Mouse (Mus musculus): ENCODE results near the gene Wdr54. TPM values are rescaled to one million over a fixed set of nuclear protein-coding genes. Genes with fewer than 3 reads are reported as not detected.
A peak's percentile ranks its signal among the peaks of the same experiment; 100 is the strongest.

The Wdr54 gene
- polyA plus RNA-seq, 1 experiment from 2014 or later = 1.0 TPM

DNA sequence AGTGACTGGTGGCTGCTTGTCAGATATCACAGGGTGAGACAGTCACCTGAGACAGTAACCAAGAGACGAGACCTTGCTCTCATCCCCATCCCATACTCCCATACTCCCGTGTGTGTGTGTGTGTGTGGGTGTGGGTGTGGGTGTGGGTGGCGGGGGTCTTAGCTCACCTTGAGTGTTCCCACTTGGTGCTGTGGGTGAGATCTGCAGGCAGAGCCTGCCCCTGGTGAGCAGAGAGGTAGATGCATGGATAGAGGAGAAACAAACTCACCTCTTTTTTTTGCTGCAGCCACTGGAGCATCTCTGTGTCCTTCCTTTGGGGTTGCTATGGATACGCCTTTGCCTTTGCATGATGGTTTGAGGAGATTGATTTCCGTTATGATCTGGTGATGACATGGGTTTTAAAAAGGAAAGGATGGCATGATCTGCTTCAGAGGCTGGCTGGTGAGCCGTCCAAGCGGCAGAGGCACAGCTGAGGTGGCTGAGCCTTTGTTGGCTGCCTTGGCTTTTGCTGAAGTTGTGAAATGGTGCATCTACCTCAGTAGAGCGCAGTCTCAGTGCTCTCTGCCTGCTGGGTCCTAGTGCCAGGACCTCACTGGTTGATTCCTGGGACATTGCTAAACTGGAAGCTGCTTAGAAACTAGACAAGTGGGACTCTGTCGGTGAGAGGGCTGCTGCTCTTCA lies 16.2 kb upstream of the Wdr54 start:
- Histone ChIP-seq H3K4me1 (replicated peaks; ENCODE audit: control insufficient read depth, insufficient read depth, low read length) (no peaks in the 10 kb centered on the region; the same call in 1 of the 2 replicates), H3K27me3 (replicated peaks; ENCODE audit: control insufficient read depth, insufficient read depth, low read length) (no peaks in the 10 kb centered on the region), H3K36me3 (ENCODE audit: control insufficient read depth, insufficient read depth) (no peaks in the 10 kb centered on the region), H3K4me2 (replicated peaks; ENCODE audit: low read depth) (no peak overlapping the region), H3K4me3 (ENCODE audit: low read depth, low read length) (no peak overlapping the region), H3K9ac (ENCODE audit: low read depth, low read length) (no peak overlapping the region), H3K9me3 (ENCODE audit: control insufficient read depth) (no peaks in the 10 kb centered on the region), H3K27ac (ENCODE audit: low read depth, low read length) (no peak overlapping the region)
- TF ChIP-seq CTCF (IDR thresholded peaks at IDR 0.05; ENCODE audit: low read depth) = no peak
- no peak for ATAC-seq
- 81% methylated on average over 9 of the region's 9 CpGs for WGBS

- no peak for ATAC-seq
- H3K4me1 ChIP-seq (replicated peaks; ENCODE audit: control insufficient read depth, insufficient read depth, low read length) = no peaks in the 10 kb centered on the region; the same call in 1 of the 2 replicates
These were observed 14.9 kb upstream of the Wdr54 start for GRCm38 (mm10) chr6:83171063-83171462.

GRCm38 (mm10) chr6:83169872-83170271 lies 13.7 kb upstream of the Wdr54 start:
- ATAC-seq = no peak; the same call in 1 of the 2 replicates
- no peaks in the 10 kb centered on the region for H3K27me3 ChIP-seq (replicated peaks; ENCODE audit: control insufficient read depth, insufficient read depth, low read length)
- H3K9ac ChIP-seq (ENCODE audit: low read depth, low read length) = no peak overlapping the region
- TF ChIP-seq CTCF (IDR thresholded peaks at IDR 0.05; ENCODE audit: low read depth) = no peak
- no peaks in the 10 kb centered on the region; the same call in 1 of the 2 replicates for H3K4me1 ChIP-seq (replicated peaks; ENCODE audit: control insufficient read depth, insufficient read depth, low read length)
- no peak overlapping the region for H3K4me3 ChIP-seq (ENCODE audit: low read depth, low read length)
- H3K4me2 ChIP-seq (replicated peaks; ENCODE audit: low read depth) = no peak overlapping the region
- H3K36me3 ChIP-seq (ENCODE audit: control insufficient read depth, insufficient read depth) = no peaks in the 10 kb centered on the region
- no peaks in the 10 kb centered on the region for H3K9me3 ChIP-seq (ENCODE audit: control insufficient read depth)
- H3K27ac ChIP-seq (ENCODE audit: low read depth, low read length) = peak overlapping the region; percentile 41
- 55% methylated on average over 5 of the region's 5 CpGs for WGBS

More at GRCm38 (mm10) chr6:83171063-83171462, 14.9 kb upstream of the Wdr54 start:
- Histone ChIP-seq H3K9me3 (ENCODE audit: control insufficient read depth) (no peaks in the 10 kb centered on the region), H3K4me2 (replicated peaks; ENCODE audit: low read depth) (no peak overlapping the region), H3K36me3 (ENCODE audit: control insufficient read depth, insufficient read depth) (no peaks in the 10 kb centered on the region), H3K27me3 (replicated peaks; ENCODE audit: control insufficient read depth, insufficient read depth, low read length) (no peaks in the 10 kb centered on the region), H3K4me3 (ENCODE audit: low read depth, low read length) (no peak overlapping the region), H3K27ac (ENCODE audit: low read depth, low read length) (no peak overlapping the region), H3K9ac (ENCODE audit: low read depth, low read length) (no peak overlapping the region)
- 78% methylated on average over 5 of the region's 5 CpGs for WGBS
- TF ChIP-seq CTCF (IDR thresholded peaks at IDR 0.05; ENCODE audit: low read depth) = no peak

- no peaks in the 10 kb centered on the region for H3K36me3 ChIP-seq (ENCODE audit: control insufficient read depth, insufficient read depth)
- no peak for ATAC-seq
- under 1% methylated on average over 12 of the region's 12 CpGs for WGBS
- H3K27ac ChIP-seq (ENCODE audit: low read depth, low read length) = peak overlapping the region; percentile 67; the same call in 1 of the 2 replicates
- peak overlapping the region; percentile 69 for H3K4me3 ChIP-seq (ENCODE audit: low read depth, low read length)
- no peaks in the 10 kb centered on the region for H3K9me3 ChIP-seq (ENCODE audit: control insufficient read depth)
- H3K4me2 ChIP-seq (replicated peaks; ENCODE audit: low read depth) = peak overlapping the region; percentile 59
- 0 out of 2 replicates have a peak, but pooled peaks have one; percentile 3 for TF ChIP-seq CTCF (IDR thresholded peaks at IDR 0.05; ENCODE audit: low read depth)
- H3K4me1 ChIP-seq (replicated peaks; ENCODE audit: control insufficient read depth, insufficient read depth, low read length) = peaks cover 12% of the 10 kb centered on the region; the same call in 1 of the 2 replicates
- peaks cover 7% of the 10 kb centered on the region; the same call in 1 of the 2 replicates for H3K27me3 ChIP-seq (replicated peaks; ENCODE audit: control insufficient read depth, insufficient read depth, low read length)
- peak overlapping the region; percentile 68 for H3K9ac ChIP-seq (ENCODE audit: low read depth, low read length)
These were observed 10.0 kb upstream of the Wdr54 start for GRCm38 (mm10) chr6:83166243-83166630.

DNA sequence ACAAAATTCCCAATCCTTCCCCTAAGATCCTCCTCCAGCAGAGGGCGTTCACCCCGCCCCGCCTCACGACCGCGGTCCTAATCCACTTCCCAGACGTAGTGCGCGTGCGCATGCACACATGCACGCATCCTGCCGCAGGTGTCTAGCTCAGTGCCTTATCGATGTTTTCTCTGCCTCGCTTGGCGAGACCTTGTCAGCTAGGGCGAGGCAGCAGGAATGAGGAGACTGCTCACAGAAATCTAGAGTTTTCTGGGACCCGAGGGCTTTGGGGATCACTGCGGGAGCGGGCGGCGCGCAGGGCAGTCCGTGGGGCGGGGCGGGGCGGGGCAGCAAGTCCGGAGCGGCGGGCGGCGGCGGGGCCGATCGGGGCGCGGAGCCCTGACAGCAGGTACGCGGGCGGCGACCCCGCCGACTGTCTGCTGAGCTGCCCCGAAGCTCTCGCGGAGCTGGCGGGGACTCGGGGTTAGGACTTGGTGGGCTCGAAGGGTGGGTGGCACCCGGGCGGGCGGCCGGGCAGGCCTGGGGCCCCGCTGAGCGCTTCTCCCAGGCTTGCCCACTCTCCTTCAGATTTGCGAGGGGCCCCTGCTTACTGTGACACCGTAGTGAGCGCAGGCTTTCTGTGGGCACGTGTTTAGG lies 9.5 kb upstream of the Wdr54 start, which contains the start of gene Dctn1:
Dctn1 (plus strand) TSS at position 314 of the 636 bp plus-strand sequence.
- H3K4me3 ChIP-seq (ENCODE audit: low read depth, low read length) = peak within 1 kb of the TSS; percentile 69
- H3K9ac ChIP-seq (ENCODE audit: low read depth, low read length) = peak within 1 kb of the TSS; percentile 68
- H3K27ac ChIP-seq (ENCODE audit: low read depth, low read length) = peak within 1 kb of the TSS; percentile 67
- WGBS = under 1% methylated on average over 55 of the region's 58 CpGs
- TF ChIP-seq CTCF (IDR thresholded peaks at IDR 0.05; ENCODE audit: low read depth) = peak; percentile 95
- peaks cover 12% of the 10 kb centered on the region; the same call in 1 of the 2 replicates for H3K27me3 ChIP-seq (replicated peaks; ENCODE audit: control insufficient read depth, insufficient read depth, low read length)
- H3K4me2 ChIP-seq (replicated peaks; ENCODE audit: low read depth) = peak within 1 kb of the TSS; percentile 59
- H3K9me3 ChIP-seq (ENCODE audit: control insufficient read depth) = no peaks in the 10 kb centered on the region
- H3K4me1 ChIP-seq (replicated peaks; ENCODE audit: control insufficient read depth, insufficient read depth, low read length) = peaks cover 12% of the 10 kb centered on the region; the same call in 1 of the 2 replicates
- ATAC-seq = peak; percentile 81
- H3K36me3 ChIP-seq (ENCODE audit: control insufficient read depth, insufficient read depth) = no peaks in the 10 kb centered on the region

DNA sequence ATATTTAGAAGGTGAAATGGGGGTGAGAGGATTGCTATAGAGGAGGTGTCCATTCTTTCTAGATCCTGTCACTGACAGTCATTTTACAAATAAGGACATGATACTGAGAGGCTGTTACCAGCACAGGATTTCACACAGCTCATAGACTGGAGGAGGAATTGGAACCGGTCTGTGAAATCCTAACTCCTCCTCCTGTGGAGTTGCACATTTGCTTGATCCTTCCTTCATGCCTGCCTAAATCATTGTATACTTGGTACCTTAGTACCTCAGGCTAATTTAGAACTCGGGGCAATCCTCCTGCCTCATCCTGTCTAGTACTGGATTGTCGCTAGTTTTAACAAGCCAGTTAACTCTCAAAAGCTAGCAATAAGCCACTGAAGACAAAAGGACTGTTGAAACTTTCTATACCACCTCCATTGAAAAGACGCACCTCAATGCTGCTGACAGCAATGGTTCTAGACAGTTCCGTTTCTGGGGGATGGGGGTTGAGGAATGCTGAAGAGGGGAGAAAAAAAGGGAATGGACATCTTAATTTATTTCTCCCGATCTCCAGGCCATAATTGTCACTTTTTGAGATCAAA lies 8.9 kb upstream of the Wdr54 start:
- no peaks in the 10 kb centered on the region for H3K9me3 ChIP-seq (ENCODE audit: control insufficient read depth)
- peak; percentile 6; the same call in 1 of the 2 replicates for ATAC-seq
- TF ChIP-seq CTCF (IDR thresholded peaks at IDR 0.05; ENCODE audit: low read depth) = no peak
- peaks cover 12% of the 10 kb centered on the region; the same call in 1 of the 2 replicates for H3K4me1 ChIP-seq (replicated peaks; ENCODE audit: control insufficient read depth, insufficient read depth, low read length)
- no peaks in the 10 kb centered on the region for H3K36me3 ChIP-seq (ENCODE audit: control insufficient read depth, insufficient read depth)
- peaks cover 13% of the 10 kb centered on the region; the same call in 1 of the 2 replicates for H3K27me3 ChIP-seq (replicated peaks; ENCODE audit: control insufficient read depth, insufficient read depth, low read length)
- peak overlapping the region; percentile 59 for H3K4me2 ChIP-seq (replicated peaks; ENCODE audit: low read depth)
- WGBS = 3% methylated on average over 6 of the region's 6 CpGs
- peak overlapping the region; percentile 69 for H3K4me3 ChIP-seq (ENCODE audit: low read depth, low read length)
- peak overlapping the region; percentile 3; the same call in 1 of the 2 replicates for H3K27ac ChIP-seq (ENCODE audit: low read depth, low read length)
- peak overlapping the region; percentile 68; the same call in 1 of the 2 replicates for H3K9ac ChIP-seq (ENCODE audit: low read depth, low read length)

Measured in intestine, postnatal 0 days (tissue).